Mouse (Mus musculus) kidney, adult 2 months (tissue): ENCODE measurements around the gene Utrn. TPM values are rescaled to one million over a fixed set of nuclear protein-coding genes. Genes with fewer than 3 reads are reported as not detected.

ENCODE experiments used
- DNase-seq: peaks from one replicate; pipeline ENCODE4 v3.0.0; 2021
- H3K27ac ChIP-seq: fragments of 200-500 bp; 2 replicates; pipeline ENCODE4 v1.5.1; 2012; ENCODE audit warnings: low read depth, low read length, control low read depth, inconsistent platforms; ENCODE audit not compliant: insufficient read depth
- H3K27me3 ChIP-seq: fragments of 200-500 bp; replicated peaks from 2 replicates; pipeline ENCODE4 v1.6.1; 2012; ENCODE audit warnings: mild to moderate bottlenecking, moderate library complexity, low read length, inconsistent platforms; ENCODE audit not compliant: control insufficient read depth, insufficient read depth
- H3K36me3 ChIP-seq: fragments of 200-500 bp; 2 replicates; pipeline ENCODE4 v1.6.1; 2012; ENCODE audit warnings: mild to moderate bottlenecking, moderate library complexity, low read length, inconsistent platforms; ENCODE audit not compliant: control insufficient read depth, insufficient read depth
- H3K4me1 ChIP-seq: fragments of 200-500 bp; 2 replicates; pipeline ENCODE4 v1.6.1; 2011; ENCODE audit warnings: low read length; ENCODE audit not compliant: control insufficient read depth, insufficient read depth
- H3K4me3 ChIP-seq: fragments of 200-500 bp; 2 replicates; pipeline ENCODE4 v1.5.1; 2011; ENCODE audit warnings: mild to moderate bottlenecking, low read depth, low read length, control low read depth; ENCODE audit not compliant: insufficient read depth
- CTCF ChIP-seq: fragments of 200-500 bp; conservative IDR thresholded peaks from 2 replicates; pipeline ENCODE4 v1.5.1; 2011; ENCODE audit warnings: low read depth, mild to moderate bottlenecking, control low read depth, low read length, moderate library complexity, mixed read lengths; ENCODE audit not compliant: insufficient read depth, insufficient read length
- POLR2A ChIP-seq: fragments of 200-500 bp; IDR thresholded peaks from one replicate; pipeline ENCODE4 v1.6.1; 2011; ENCODE audit warnings: low read depth, low read length, control low read depth
- WGBS: fragments of 180-500 bp; shearing (Covaris S2); methylation state at CpG from one replicate; pipeline ENCODE4 v1.1.7; 2018; 5-methylcytosine and 5-hydroxymethylcytosine counted together
- polyA plus RNA-seq: library from polyadenylated mRNA; depleted of rRNA; stranded (reverse); fragments of >200 nt; gene quantifications from 2 replicates; pipeline ENCODE4 v1.2.3, GENCODE M21; 2012

The Utrn gene
- polyA plus RNA-seq, 1 experiment: 20.8 TPM

- DNase-seq: no peak
Measured at GRCm38 (mm10) chr10:12711332-12711831, 157.8 kb downstream of the Utrn start.

GRCm38 (mm10) chr10:12706516-12706915 is 162.6 kb downstream of the Utrn start:
- Histone ChIP-seq H3K27me3 (no peaks in the 10 kb centered on the region), H3K36me3 (peaks cover 2% of the 10 kb centered on the region; the same call in 1 of the 2 replicates), H3K27ac (no peak overlapping the region), H3K4me1 (peaks cover 5% of the 10 kb centered on the region; the same call in 1 of the 2 replicates), H3K4me3 (no peak overlapping the region)
- no peak for DNase-seq
- TF ChIP-seq CTCF (no peak), POLR2A (no peak)
- WGBS: 89% methylated on average over 2 of the region's 2 CpGs

More at GRCm38 (mm10) chr10:12711332-12711831, 157.8 kb downstream of the Utrn start:
- 87% methylated on average over 11 of the region's 11 CpGs for WGBS
- H3K36me3 ChIP-seq: peaks cover 2% of the 10 kb centered on the region; the same call in 1 of the 2 replicates
- H3K4me1 ChIP-seq: no peaks in the 10 kb centered on the region
- no peak overlapping the region for H3K4me3 ChIP-seq
- no peaks in the 10 kb centered on the region for H3K27me3 ChIP-seq
- TF ChIP-seq POLR2A: no peak
- no peak for TF ChIP-seq CTCF
- no peak overlapping the region for H3K27ac ChIP-seq

GRCm38 (mm10) chr10:12705990-12706389 is 163.2 kb downstream of the Utrn start:
- DNase-seq: no peak
- TF ChIP-seq POLR2A: no peak
- TF ChIP-seq CTCF: no peak
- 56% methylated on average over 1 of the region's 1 CpGs for WGBS

GRCm38 (mm10) chr10:12704290-12704689 is 164.9 kb downstream of the Utrn start:
- Histone ChIP-seq H3K36me3 (no peaks in the 10 kb centered on the region), H3K27me3 (no peaks in the 10 kb centered on the region), H3K4me1 (peaks cover 5% of the 10 kb centered on the region; the same call in 1 of the 2 replicates), H3K27ac (no peak overlapping the region), H3K4me3 (no peak overlapping the region)
- no peak for DNase-seq
- TF ChIP-seq POLR2A: no peak
- no peak for TF ChIP-seq CTCF
- WGBS: 58% methylated on average over 1 of the region's 1 CpGs

More at GRCm38 (mm10) chr10:12705990-12706389, 163.2 kb downstream of the Utrn start:
- Histone ChIP-seq H3K4me3 (no peak overlapping the region), H3K36me3 (peaks cover 2% of the 10 kb centered on the region; the same call in 1 of the 2 replicates), H3K27ac (no peak overlapping the region), H3K4me1 (peaks cover 5% of the 10 kb centered on the region; the same call in 1 of the 2 replicates), H3K27me3 (no peaks in the 10 kb centered on the region)

GRCm38 (mm10) chr10:12703526-12703925 is 165.6 kb downstream of the Utrn start:
- 51% methylated on average over 3 of the region's 3 CpGs for WGBS
- H3K4me3 ChIP-seq: no peak overlapping the region
- H3K4me1 ChIP-seq: peaks cover 5% of the 10 kb centered on the region; the same call in 1 of the 2 replicates
- DNase-seq: no peak
- no peaks in the 10 kb centered on the region for H3K27me3 ChIP-seq
- no peak for TF ChIP-seq POLR2A
- TF ChIP-seq CTCF: no peak
- no peaks in the 10 kb centered on the region for H3K36me3 ChIP-seq
- H3K27ac ChIP-seq: peak overlapping the region; percentile 47; the same call in 1 of the 2 replicates

GRCm38 (mm10) chr10:12702140-12702539 is 167.0 kb downstream of the Utrn start:
- Histone ChIP-seq H3K36me3 (no peaks in the 10 kb centered on the region; the same call in 1 of the 2 replicates), H3K4me3 (no peak overlapping the region), H3K4me1 (peaks cover 5% of the 10 kb centered on the region; the same call in 1 of the 2 replicates), H3K27me3 (no peaks in the 10 kb centered on the region), H3K27ac (peak overlapping the region; percentile 46)
- WGBS: 48% methylated on average over 4 of the region's 4 CpGs
- TF ChIP-seq POLR2A: no peak
- TF ChIP-seq CTCF: no peak
- no peak for DNase-seq

- no peak for DNase-seq
- Histone ChIP-seq H3K36me3 (no peaks in the 10 kb centered on the region; the same call in 1 of the 2 replicates), H3K4me3 (no peak overlapping the region), H3K27ac (peak overlapping the region; percentile 46), H3K27me3 (no peaks in the 10 kb centered on the region), H3K4me1 (peaks cover 5% of the 10 kb centered on the region; the same call in 1 of the 2 replicates)
- 31% methylated on average over 7 of the region's 7 CpGs for WGBS
- TF ChIP-seq POLR2A (no peak), CTCF (no peak)
Measured at GRCm38 (mm10) chr10:12701694-12702093, 167.5 kb downstream of the Utrn start.
